Mouse (Mus musculus) kidney, postnatal 36 days (tissue): Measurements from ENCODE around the gene BC017158.

Source experiments
- DNase-seq, 2 experiments: peaks; one replicate each; pipeline ENCODE4 v3.0.0; 2021 to 2022; ENCODE audit warnings: mixed read lengths in 2 of 2

The BC017158 gene

GRCm38 (mm10) chr7:128307851-128308250 is 9.9 kb upstream of the BC017158 start:
- DNase-seq, result no peak

- peak; percentile 46 to 67 for DNase-seq
Observed at GRCm38 (mm10) chr7:128304907-128305306, 6.9 kb upstream of the BC017158 start.

- DNase-seq, result no peak
Observed at GRCm38 (mm10) chr7:128304198-128304597, 6.2 kb upstream of the BC017158 start.

DNA sequence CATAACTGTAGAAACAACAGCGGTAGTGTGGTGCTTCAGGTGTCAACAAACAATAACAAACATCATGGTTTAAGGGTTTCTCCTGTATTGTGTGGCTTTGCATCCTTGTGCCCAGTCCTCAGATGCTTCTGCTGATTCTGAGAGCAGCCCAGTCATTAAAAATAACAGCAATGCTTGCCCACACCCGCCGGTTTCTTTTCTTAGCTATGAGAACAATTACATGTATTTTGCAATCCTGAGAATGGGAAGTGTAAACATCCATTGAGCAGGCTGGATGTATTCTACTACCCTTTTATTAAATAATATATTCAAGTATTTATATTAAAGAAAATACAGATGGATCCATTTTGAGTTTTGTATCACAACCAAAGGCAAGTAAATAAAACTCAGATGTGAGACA is 4.2 kb upstream of the BC017158 start:
- no peak for DNase-seq

- DNase-seq, result no peak
Observed at GRCm38 (mm10) chr7:128300952-128301351, 3.0 kb upstream of the BC017158 start.

DNA sequence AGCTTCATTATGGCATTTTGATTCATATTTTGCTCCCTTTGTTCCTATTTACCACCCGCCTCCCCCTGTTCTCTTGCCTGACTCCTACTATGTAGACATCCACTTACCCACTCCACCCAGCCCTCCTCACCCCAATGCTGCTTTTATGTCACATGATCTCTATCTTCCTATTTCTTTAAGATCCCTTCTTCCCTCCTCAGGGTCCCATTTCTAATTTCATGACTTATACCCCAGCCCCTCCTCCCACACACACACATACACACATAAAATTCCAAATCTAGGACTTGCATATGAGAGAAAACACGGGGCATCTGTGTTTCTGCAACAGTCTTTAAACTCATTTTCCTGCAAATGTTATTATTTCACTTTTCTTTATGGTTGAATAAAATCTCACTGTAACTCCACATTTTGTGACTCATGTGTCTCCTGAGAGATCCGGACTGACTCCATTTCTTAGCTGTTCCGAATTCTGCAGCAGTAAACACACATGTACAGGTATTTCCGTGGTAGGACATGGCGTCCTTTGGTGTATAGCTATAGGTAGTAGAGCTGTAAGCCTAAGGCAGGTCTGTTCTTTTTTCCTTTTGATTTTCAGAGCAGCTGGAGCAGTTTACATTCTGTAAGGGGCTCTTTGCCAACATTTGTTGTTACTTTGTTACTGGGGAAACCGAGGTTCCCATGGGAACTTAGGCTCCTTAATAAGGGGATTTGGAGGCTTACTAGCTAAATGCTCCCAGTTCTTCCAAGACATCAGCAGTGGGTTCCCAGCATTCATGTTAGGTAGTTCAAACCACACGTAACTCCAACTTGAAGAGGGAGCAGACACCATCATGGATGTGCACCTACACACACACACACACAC is 742 bp upstream of the BC017158 start:
- DNase-seq, result no peak

DNA sequence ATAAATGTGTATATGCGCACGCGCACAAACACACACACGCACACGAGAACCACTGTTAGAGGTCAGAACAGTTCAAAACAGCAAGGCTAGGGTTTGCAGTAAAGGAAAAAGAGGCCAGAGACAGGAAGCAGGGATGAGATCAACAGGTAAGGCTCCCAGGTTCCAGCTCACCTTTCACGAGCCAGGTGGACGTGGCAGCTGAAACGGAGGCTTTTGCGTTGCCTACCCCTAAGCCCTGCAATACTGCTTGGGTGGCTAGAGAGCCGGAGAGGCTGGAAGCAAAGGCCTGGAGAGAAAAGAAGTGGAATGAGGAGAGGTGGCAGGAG is 716 bp downstream of the BC017158 start:
- no peak for DNase-seq

GRCm38 (mm10) chr7:128296514-128296913 is 1.5 kb downstream of the BC017158 start:
- no peak for DNase-seq

DNA sequence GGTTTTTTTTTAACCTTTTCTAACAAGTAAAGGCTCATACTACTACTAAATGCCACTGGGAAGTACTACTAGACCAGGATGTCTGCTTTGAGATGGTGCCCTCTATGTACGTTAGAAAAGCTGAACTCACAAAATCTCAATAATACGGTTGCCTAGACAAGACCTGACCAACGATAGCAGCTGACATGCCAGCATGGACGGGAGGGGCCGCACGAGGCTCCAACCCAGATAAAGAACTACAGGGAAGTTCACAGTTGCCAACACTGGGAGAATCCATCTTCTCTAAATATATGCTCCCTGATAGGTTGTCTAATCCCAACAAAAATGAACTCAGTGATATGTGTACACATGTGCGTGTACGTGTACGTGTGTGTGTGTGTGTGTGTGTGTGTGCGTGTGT is 3.2 kb downstream of the BC017158 start:
- no peak for DNase-seq

GRCm38 (mm10) chr7:128288923-128289544 is 8.9 kb downstream of the BC017158 start:
- DNase-seq, result peak; percentile 23 to 29

GRCm38 (mm10) chr7:128285060-128285459 is 12.9 kb downstream of the BC017158 start:
- no peak for DNase-seq

DNA sequence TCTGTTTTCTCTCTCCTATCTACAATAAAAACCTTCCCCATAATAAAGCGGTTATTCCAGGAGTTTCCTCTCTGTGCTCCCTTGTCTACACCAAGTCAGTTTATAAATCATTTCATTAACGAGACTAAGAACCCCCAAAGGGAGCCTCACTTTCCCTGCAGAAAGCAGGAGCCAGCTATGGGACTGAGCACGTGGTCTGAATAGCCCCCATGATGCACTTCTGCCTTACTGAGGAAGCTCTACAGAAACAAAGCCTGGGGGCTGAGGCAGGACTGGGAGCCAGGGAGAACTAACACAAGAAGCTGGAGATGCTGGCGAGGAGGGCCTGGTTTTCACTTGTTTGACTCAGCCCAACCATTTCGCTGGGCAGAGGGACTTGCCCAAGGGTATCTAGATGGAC is 13.9 kb downstream of the BC017158 start:
- no peak for DNase-seq

DNA sequence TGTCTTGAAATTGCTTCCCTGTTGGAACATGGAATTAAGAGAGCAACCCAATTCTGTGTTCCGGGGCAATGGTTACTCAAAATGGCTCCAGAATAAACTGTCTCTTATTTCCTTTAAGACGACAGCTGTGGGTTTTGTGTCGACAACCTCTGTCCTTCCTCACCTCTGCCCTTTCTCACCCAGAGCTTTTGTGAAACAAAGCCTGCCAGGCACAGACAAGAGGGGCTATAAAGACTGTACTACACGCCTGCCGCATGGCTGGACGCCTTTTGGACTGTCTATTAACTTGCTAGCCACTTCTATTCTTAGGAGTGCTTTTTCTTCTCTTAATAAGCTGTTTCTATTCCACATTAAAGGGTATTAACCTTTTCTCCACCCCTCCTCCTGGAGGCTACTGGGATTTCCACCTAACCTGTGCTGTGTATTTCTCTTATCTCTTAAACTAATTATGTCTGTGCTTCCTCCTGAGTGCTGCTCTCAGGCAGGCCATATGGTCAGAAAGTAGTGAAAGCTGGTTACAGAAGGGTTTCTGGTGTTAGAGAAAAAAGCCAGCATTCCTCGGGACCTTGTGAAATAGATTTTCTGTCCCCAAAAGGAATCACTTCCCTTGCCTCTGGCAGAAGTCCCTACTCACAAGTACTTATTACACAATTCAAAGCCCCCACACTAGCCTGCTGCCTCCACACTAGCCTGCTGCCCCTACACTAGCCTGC is 15.3 kb downstream of the BC017158 start:
- DNase-seq, result no peak

DNA sequence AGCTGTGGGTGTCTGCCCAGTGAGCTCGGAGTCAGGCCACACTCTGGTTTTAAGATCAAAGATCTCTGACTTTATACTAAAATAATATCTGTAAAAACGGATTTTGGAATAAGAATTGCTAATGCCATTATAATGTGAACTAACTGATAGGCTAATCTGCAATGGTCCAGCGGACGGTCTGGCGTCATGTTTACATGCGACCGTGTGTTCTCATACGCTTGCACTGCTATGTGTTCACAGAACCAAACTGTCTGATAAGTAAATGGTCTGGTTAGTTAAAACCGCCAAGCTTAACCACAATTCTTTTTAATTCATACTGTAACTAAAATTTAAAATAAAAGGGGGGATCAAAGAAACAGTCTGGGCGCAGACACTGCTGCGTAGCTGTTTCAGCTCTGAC is 16.2 kb downstream of the BC017158 start:
- DNase-seq, result no peak

DNA sequence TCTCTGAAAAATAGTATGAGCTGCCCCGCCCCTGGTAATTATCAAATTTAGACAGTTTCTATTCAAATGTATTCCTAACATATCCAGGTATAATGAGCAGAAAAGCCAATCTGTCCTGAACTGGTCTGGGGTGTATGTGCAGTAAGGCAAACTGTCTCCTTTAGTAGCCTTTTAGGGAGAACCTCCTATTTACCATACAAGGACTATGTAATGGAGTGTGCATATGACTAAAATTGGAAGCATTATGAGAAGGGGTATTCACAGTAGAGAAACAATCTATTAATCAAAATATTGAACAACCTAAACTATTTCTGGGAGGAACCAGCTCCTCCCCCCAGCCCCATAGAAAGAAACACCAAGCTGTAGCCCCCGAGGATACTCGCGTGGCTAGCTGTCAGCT is 18.2 kb downstream of the BC017158 start:
- no peak for DNase-seq

GRCm38 (mm10) chr7:128276051-128276450 is 21.9 kb downstream of the BC017158 start:
- no peak for DNase-seq

GRCm38 (mm10) chr7:128271496-128271895 is 26.5 kb downstream of the BC017158 start:
- DNase-seq, result no peak

DNA sequence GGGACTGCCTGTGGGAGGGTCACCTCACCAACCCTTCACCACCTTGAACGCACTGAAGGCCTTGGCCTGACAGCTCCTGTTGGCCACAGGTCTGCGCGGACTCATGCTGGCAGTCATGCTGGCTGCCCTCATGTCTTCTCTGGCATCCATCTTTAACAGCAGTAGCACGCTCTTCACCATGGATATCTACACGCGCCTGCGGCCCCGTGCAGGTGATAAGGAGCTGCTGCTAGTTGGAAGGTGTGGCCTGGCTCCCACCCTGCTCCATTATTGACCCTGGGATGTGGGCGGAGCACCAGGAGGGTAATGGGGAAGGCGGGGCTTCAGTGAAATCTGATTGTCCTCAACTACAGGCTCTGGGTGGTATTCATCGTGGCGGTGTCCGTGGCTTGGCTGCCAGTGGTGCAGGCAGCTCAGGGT is 27.5 kb downstream of the BC017158 start:
- DNase-seq, result no peak

- DNase-seq, result no peak
Observed at GRCm38 (mm10) chr7:128267813-128268212, 30.2 kb downstream of the BC017158 start.

DNA sequence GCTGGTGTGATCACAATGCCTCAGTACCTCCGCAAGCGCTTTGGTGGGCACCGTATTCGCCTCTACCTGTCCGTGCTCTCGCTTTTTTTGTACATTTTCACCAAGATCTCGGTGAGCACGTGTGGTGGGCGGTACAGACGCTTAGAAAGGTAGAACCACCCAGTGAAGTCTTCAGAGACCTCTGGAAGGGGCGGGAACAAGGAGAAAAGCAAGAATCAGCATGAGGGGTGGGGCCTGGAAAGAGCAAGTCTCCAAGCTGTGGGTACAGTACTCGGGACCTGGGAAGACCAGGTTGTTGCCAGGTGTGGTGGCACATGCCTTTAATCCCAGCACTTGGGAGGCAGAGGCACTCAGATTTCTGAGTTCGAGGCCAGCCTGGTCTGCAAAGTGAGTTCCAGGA is 30.6 kb downstream of the BC017158 start:
- peak; percentile 58 to 71 for DNase-seq

DNA sequence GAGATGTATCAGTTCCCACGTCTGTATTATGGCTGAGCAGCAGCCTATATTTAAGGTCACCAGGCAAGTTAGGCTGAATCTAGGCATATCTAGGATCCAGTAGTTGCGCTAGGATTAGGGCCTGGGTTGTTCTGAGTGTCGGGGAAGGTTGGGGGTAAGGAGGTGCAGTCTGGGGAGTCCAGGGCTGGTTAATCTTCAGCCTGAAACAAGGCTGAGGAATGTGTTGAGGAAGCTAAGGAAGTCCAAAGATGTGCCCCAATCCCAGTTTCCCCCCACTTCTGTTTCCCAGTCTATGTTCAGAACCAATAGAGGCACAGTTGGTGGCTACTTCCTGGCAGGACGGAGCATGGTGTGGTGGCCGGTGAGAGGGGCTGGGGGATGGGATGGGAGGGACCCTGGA is 31.9 kb downstream of the BC017158 start:
- peak; percentile 32 to 63 for DNase-seq

DNA sequence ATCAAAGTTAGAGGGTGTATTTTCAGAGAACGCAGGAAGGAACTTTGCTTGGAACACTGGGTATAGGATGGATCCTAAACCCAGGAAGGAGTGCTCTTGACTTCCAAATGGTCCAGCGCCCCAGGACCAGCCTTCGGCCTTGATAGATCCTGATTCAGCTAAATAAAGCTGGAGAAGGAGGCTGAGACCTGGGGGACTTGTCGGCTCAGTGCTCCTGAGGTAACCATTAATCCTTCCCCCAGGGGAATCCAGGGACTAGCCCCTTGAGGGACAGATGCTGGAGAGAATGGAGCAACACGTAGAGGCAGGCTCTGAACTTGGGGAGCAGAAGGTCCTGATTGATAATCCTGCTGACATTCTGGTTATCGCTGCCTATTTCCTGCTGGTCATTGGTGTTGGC is 32.6 kb downstream of the BC017158 start, which contains the start of gene Slc5a2:
Gene Slc5a2, plus strand, starts transcription at position 247 of the 400 bp plus-strand sequence.
- DNase-seq, result peak; percentile 51 to 65

- DNase-seq, result peak; percentile 34 to 68
Observed at GRCm38 (mm10) chr7:128256783-128257334, 41.1 kb downstream of the BC017158 start.
